Mouse (Mus musculus) liver, embryonic 12.5 days (tissue): ENCODE measurements around the gene Magea10. TPM values are rescaled to one million over a fixed set of nuclear protein-coding genes. Genes with fewer than 3 reads are reported as not detected.

Source experiments
- ATAC-seq: fragments of 200-750 bp; cut with Nextera tagmentation; 2 replicates; pipeline ENCODE4 v1.8.0; 2017; ENCODE audit warnings: moderate number of reproducible peaks, mild to moderate bottlenecking, moderate library complexity
- H3K27ac ChIP-seq: fragments of 300-500 bp; sonication (generic); 2 replicates; pipeline ENCODE4 v1.5.1; 2016; ENCODE audit warnings: mild to moderate bottlenecking
- H3K27me3 ChIP-seq: fragments of 300-500 bp; sonication (generic); replicated peaks from 2 replicates; pipeline ENCODE4 v1.6.1; 2016; ENCODE audit warnings: mild to moderate bottlenecking, moderate library complexity
- H3K36me3 ChIP-seq: fragments of 300-500 bp; sonication (generic); 2 replicates; pipeline ENCODE4 v1.6.1; 2016; ENCODE audit warnings: mild to moderate bottlenecking, moderate library complexity
- H3K4me1 ChIP-seq: fragments of 300-500 bp; sonication (generic); 2 replicates; pipeline ENCODE4 v1.6.1; 2016
- H3K4me2 ChIP-seq: fragments of 300-500 bp; sonication (generic); 2 replicates; pipeline ENCODE4 v1.6.1; 2016; ENCODE audit warnings: mild to moderate bottlenecking, moderate library complexity
- H3K4me3 ChIP-seq: fragments of 300-500 bp; sonication (generic); 2 replicates; pipeline ENCODE4 v1.5.1; 2016; ENCODE audit warnings: mild to moderate bottlenecking, moderate library complexity
- H3K9ac ChIP-seq: fragments of 300-500 bp; sonication (generic); 2 replicates; pipeline ENCODE4 v1.6.1; 2016; ENCODE audit warnings: mild to moderate bottlenecking, moderate library complexity
- H3K9me3 ChIP-seq: fragments of 300-500 bp; sonication (generic); replicated peaks from 2 replicates; pipeline ENCODE4 v1.6.1; 2016; ENCODE audit warnings: mild to moderate bottlenecking, moderate library complexity
- WGBS: fragments of 180-500 bp; shearing (Covaris S2); methylation state at CpG from one replicate; pipeline ENCODE4 v1.1.7; 2016; ENCODE audit not compliant: insufficient replicate concordance; 5-methylcytosine and 5-hydroxymethylcytosine counted together
- polyA plus RNA-seq: library from polyadenylated mRNA; unstranded; fragments of >200 nt; fragmentation: Nextera tagmentation; extraction: Ambion mirVana; gene quantifications from 2 replicates; pipeline ENCODE4 v1.2.1, GENCODE M21; 2016

Magea10 gene
- polyA plus RNA-seq = not detected in 2 replicates

- H3K9ac ChIP-seq = no peak within 1 kb of the TSS
- H3K4me3 ChIP-seq = no peak within 1 kb of the TSS
- no peaks in the 10 kb centered on the region for H3K36me3 ChIP-seq
- no peak within 1 kb of the TSS for H3K4me2 ChIP-seq
- no peak for ATAC-seq
- H3K4me1 ChIP-seq = no peaks in the 10 kb centered on the region
- H3K9me3 ChIP-seq = no peaks in the 10 kb centered on the region
- WGBS = 80% methylated on average over 6 of the region's 6 CpGs
- no peak within 1 kb of the TSS for H3K27ac ChIP-seq
- H3K27me3 ChIP-seq = no peaks in the 10 kb centered on the region
Measured at GRCm38 (mm10) chrX:72386758-72387157, at the start of gene Magea10. Gene Magea10, minus strand, starts transcription at chrX:72386858.

GRCm38 (mm10) chrX:72381972-72382371 is 4.7 kb downstream of the Magea10 start:
- Histone ChIP-seq H3K9me3 (no peaks in the 10 kb centered on the region), H3K36me3 (no peaks in the 10 kb centered on the region), H3K27ac (no peak overlapping the region), H3K4me2 (no peak overlapping the region), H3K4me3 (no peak overlapping the region), H3K4me1 (no peaks in the 10 kb centered on the region), H3K9ac (no peak overlapping the region), H3K27me3 (no peaks in the 10 kb centered on the region)
- WGBS = 67% methylated on average over 1 of the region's 1 CpGs
- no peak for ATAC-seq

Other genes with a start within 250 kb of the Magea10 start
- gene Magea4, start 164.8 kb downstream of the Magea10 start, polyA plus RNA-seq = not detected in 2 replicates
- gene Gabre, start 112.1 kb downstream of the Magea10 start, polyA plus RNA-seq = 0.24 and 0.63 TPM in 2 replicates